Mouse (Mus musculus): ENCODE data around the gene Borcs7. TPM values are rescaled to one million over a fixed set of nuclear protein-coding genes. Genes with fewer than 3 reads are reported as not detected.

The Borcs7 gene
- polyA plus RNA-seq, 1 experiment from 2014 or later: 16.2 TPM

DNA sequence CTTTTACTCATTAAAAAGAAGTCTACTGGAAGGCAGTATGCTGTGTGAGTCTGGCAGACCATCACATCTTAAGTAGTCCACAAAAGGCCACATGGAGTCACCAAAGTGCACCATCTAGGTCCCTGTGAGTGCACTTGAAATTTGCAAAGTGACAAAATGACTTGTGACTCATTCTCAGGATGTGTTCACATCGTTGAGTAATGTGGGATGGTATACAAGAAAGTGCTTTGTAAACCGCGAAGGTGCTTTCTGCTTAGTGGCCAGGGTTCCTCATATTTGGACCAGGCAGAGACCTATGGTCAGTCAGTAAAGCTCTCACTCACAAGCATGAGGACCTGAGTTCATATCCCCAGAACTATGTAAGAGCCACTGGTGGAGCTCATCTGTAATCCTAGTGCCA lies 58.1 kb downstream of the Borcs7 start:
- Histone ChIP-seq H3K4me1 (no peaks in the 10 kb centered on the region), H3K4me3 (no peak overlapping the region), H3K27ac (no peak overlapping the region), H3K9me3 (no peaks in the 10 kb centered on the region), H3K27me3 (no peaks in the 10 kb centered on the region), H3K4me2 (no peak overlapping the region), H3K9ac (no peak overlapping the region), H3K36me3 (no peaks in the 10 kb centered on the region)
- 75% methylated on average over 3 of the region's 3 CpGs for WGBS
- ATAC-seq (ENCODE audit: borderline replicate concordance, extremely low read depth, low FRiP score, low TSS enrichment): no peak

DNA sequence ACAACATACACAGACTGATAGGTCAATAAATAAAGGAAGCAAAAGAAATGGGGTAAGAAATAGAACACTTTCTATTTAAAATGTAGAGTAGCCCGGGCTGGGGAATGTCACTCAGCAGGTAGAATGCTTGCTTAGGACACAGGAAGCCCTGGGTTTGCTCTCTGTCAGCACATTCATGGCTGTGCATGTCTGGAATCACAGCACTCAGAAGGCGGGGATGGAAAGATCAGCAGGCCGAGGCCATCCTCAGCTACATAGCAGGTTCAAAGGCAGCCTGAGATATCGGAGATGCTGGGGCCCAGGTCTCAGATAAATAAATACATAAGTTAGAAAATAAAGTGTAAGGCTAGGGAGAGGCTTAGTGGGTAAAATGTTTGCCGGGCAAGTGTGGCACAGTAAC lies 62.5 kb downstream of the Borcs7 start:
- WGBS: 78% methylated on average over 5 of the region's 5 CpGs
- H3K27ac ChIP-seq: no peak overlapping the region
- H3K36me3 ChIP-seq: no peaks in the 10 kb centered on the region
- H3K4me3 ChIP-seq: no peak overlapping the region
- no peaks in the 10 kb centered on the region for H3K4me1 ChIP-seq
- no peak overlapping the region for H3K4me2 ChIP-seq
- H3K9ac ChIP-seq: no peak overlapping the region
- no peak for ATAC-seq (ENCODE audit: borderline replicate concordance, extremely low read depth, low FRiP score, low TSS enrichment)
- H3K27me3 ChIP-seq: peaks cover 3% of the 10 kb centered on the region; the same call in 1 of the 2 replicates
- H3K9me3 ChIP-seq: no peaks in the 10 kb centered on the region

Other genes with a start within 250 kb of the Borcs7 start
- 22.2 and 27.8 TPM in 2 replicates for gene Trim8, start 188.2 kb upstream of the Borcs7 start, polyA plus RNA-seq (2015; fragmentation: Nextera tagmentation; extraction: Ambion mirVana)
- gene Arl3, start 116.7 kb upstream of the Borcs7 start, polyA plus RNA-seq (2015; fragmentation: Nextera tagmentation; extraction: Ambion mirVana): 115 and 119 TPM in 2 replicates
- 27.9 and 28.3 TPM in 2 replicates for gene Sfxn2, start 116.5 kb upstream of the Borcs7 start, polyA plus RNA-seq (2015; fragmentation: Nextera tagmentation; extraction: Ambion mirVana)
- gene Wbp1l, start 90.8 kb upstream of the Borcs7 start, polyA plus RNA-seq (2015; fragmentation: Nextera tagmentation; extraction: Ambion mirVana): 44.0 and 48.0 TPM in 2 replicates
- gene Cyp17a1, start 16.7 kb upstream of the Borcs7 start, polyA plus RNA-seq (2015; fragmentation: Nextera tagmentation; extraction: Ambion mirVana): 0.10 TPM in 1 of 2 replicates, not detected in the other
- 29.1 and 30.4 TPM in 2 replicates for gene As3mt, start 17.6 kb downstream of the Borcs7 start, polyA plus RNA-seq (2015; fragmentation: Nextera tagmentation; extraction: Ambion mirVana)
- gene Cnnm2, start 71.7 kb downstream of the Borcs7 start, polyA plus RNA-seq (2015; fragmentation: Nextera tagmentation; extraction: Ambion mirVana): 3.3 and 3.5 TPM in 2 replicates

Measured in lung, embryonic 15.5 days (tissue).